ENCODE assay signal across 8 mouse cellular contexts in the genomic region with DNA sequence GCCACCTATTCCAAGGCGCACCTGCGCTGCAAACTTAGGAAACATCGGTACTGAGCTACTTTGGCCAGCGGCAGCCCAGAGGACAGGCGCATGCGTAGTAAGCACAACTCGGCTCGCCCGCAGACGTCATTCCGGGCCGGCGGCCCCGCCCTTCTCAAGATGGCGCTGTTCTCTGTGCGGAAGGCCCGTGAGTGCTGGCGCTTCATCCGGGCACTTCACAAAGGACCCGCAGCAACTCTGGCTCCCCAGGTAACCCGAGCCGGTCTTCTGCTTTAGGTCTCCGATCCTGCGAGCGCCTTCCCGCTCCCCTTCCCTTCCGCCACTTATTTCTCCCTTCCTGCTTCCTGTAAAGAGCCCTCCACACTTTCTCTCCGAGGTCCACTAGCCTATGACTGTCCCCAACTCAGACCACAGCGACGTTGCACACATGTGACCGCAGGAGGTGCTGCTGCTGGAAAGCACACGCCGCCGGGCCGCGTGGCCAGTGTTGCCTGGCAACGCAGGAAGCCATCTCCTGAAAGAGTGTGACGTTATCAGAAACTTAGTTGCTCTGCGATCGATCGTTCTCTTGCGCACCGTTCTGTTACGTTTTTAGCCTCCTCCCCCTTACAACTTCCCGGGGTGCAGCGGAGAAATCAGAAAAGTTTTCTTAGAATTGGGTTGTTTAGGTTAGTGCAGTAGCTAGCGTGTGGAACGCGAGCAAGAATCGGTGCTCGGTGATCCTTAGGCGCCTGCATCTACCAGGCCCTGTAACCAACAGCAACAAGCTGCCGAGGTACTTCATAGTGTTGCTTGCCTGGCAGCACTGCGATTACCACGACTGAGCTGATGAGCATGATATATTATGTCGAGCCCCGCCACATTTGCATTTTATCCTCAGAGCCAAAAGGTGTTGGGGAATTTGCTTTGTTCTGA. TPM values are rescaled to one million over a fixed set of nuclear protein-coding genes. Genes with fewer than 3 reads are reported as not detected.
A peak's percentile ranks its signal among the peaks of the same experiment; 100 is the strongest.
DNase-seq lines count a peak whose midpoint lies in the region; ATAC-seq and TF ChIP-seq lines count a peak whose summit lies in the region.

A gene (plus strand): TSS at position 129 of the 915 bp plus-strand sequence.

- H3K36me3 ChIP-seq in ES-E14 (ENCODE audit: control insufficient read depth, insufficient read depth, low read length, poor library complexity, severe bottlenecking): no peaks in the 10 kb centered on the region
- H3K36me3 ChIP-seq in forebrain, embryonic 15.5 days: no peaks in the 10 kb centered on the region

- no peaks in the 10 kb centered on the region for H3K9me3 ChIP-seq in ES-E14 (ENCODE audit: control insufficient read depth, insufficient read depth, low read depth, low read length)
- H3K9me3 ChIP-seq in forebrain, embryonic 15.5 days: no peaks in the 10 kb centered on the region

- DNase-seq in ES-E14 (ENCODE audit: low read depth, low spot score): peak; percentile 83
- DNase-seq in cerebellum, adult 11-12 months: peak; percentile 92
- peak; percentile 85 for DNase-seq in heart, postnatal 25 days (ENCODE audit: low spot score)
- peak; percentile 89 to 97 for DNase-seq in layer of hippocampus, adult 18-20 months (ENCODE audit: low spot score in 2 of 2)
- DNase-seq in lung, adult 2 months: peak; percentile 92
- DNase-seq in thymus, adult 18-20 months: peak; percentile 76 to 87

- H3K4me3 ChIP-seq in ES-E14 (ENCODE audit: insufficient read depth in 1 of 2, low read depth in 1 of 2, low read length in 2 of 2, poor library complexity in 1 of 2, severe bottlenecking in 1 of 2): peak within 1 kb of the TSS; percentile 77 to 82
- H3K4me3 ChIP-seq in forebrain, embryonic 15.5 days: peak within 1 kb of the TSS; percentile 70
- peak within 1 kb of the TSS; percentile 82 for H3K4me3 ChIP-seq in lung, adult 2 months (replicated peaks; ENCODE audit: extremely low read depth, low read depth, low read length)

- peak within 1 kb of the TSS; percentile 77; the same call in 1 of the 2 replicates for H3K27ac ChIP-seq in ES-E14 (ENCODE audit: insufficient read depth, low read depth, low read length, poor library complexity, severe bottlenecking)
- peak within 1 kb of the TSS; percentile 96 for H3K27ac ChIP-seq in forebrain, embryonic 15.5 days (replicated peaks)

- H3K4me1 ChIP-seq in ES-E14 (ENCODE audit: control insufficient read depth in 2 of 2, insufficient read depth in 2 of 2, low read length in 2 of 2, poor library complexity in 1 of 2): no peaks in the 10 kb centered on the region
- peaks cover 6% of the 10 kb centered on the region for H3K4me1 ChIP-seq in forebrain, embryonic 15.5 days
- no peaks in the 10 kb centered on the region for H3K4me1 ChIP-seq in lung, adult 2 months (ENCODE audit: control insufficient read depth, insufficient read depth, low read length)

- no peaks in the 10 kb centered on the region for H3K27me3 ChIP-seq in forebrain, embryonic 15.5 days

- in situ Hi-C loops in ES-E14 (cut with MboI; ENCODE audit: low sequenced_read_pairs in 2 of 2, unreplicated experiment in 2 of 2): no loop called here

- H3K9ac ChIP-seq in ES-E14 (ENCODE audit: insufficient read depth, low read depth, low read length, poor library complexity, severe bottlenecking): peak within 1 kb of the TSS; percentile 91
- H3K9ac ChIP-seq in forebrain, embryonic 15.5 days (replicated peaks): peak within 1 kb of the TSS; percentile 62

- TF ChIP-seq POLR2A in lung, adult 2 months (IDR thresholded peaks at IDR 0.05; ENCODE audit: borderline replicate concordance, extremely low read depth, low read depth, low read length): peak; percentile 68; the same call in 1 of the 2 replicates

- peak; percentile 99 for ATAC-seq in forebrain, embryonic 15.5 days (replicated peaks)
- ATAC-seq in neutrophil, adult 5-6 weeks (ENCODE audit: extremely low read depth, insufficient number of reproducible peaks, low FRiP score, poor library complexity, severe bottlenecking): peak; percentile 92

- intact Hi-C loops in heart, postnatal 25 days (cut with DNase I): loop anchor here (5.0 kb wide), 1 partner anchor 111 kb away; no protein-coding TSS in a partner anchor

- under 1% methylated on average over 57 of the region's 57 CpGs for WGBS in forebrain, embryonic 15.5 days
- WGBS in lung, adult 2 months: 1% methylated on average over 57 of the region's 57 CpGs

- peak within 1 kb of the TSS; percentile 71 for H3K4me2 ChIP-seq in forebrain, embryonic 15.5 days (replicated peaks)

- no peak for TF ChIP-seq CTCF in lung, adult 2 months (IDR thresholded peaks at IDR 0.05; ENCODE audit: insufficient read depth, low read length)

TF ChIP-seq in ES-E14, 5 proteins besides CTCF, POLR2A, EP300 and RAD21:
- TF ChIP-seq MAFK (IDR thresholded peaks at IDR 0.05; ENCODE audit: insufficient read depth, low read depth, low read length): no peak
- TF ChIP-seq HCFC1 (IDR thresholded peaks at IDR 0.05; ENCODE audit: borderline replicate concordance, insufficient read depth, low read length): peak; percentile 54; the same call in 1 of the 2 replicates
TF ChIP-seq in ES-E14: peak in this region for 1.

RNA-seq across cellular contexts. Expression of the gene that starts here (rescaled TPM):
- total RNA-seq in ES-E14 (2012; rRNA removed): 3.6 and 4.9 TPM in 2 replicates
- polyA plus RNA-seq in forebrain, embryonic 15.5 days (2015; fragmentation: Nextera tagmentation; extraction: Ambion mirVana): 5.9 and 7.0 TPM in 2 replicates
- 1 to 10 TPM; 6.8 to 8.0 TPM for total RNA-seq in heart, postnatal 25 days (2021)
- total RNA-seq in layer of hippocampus, adult 18-20 months (2021): 1 to 10 TPM; 6.6 to 8.2 TPM
- 3.7 and 4.1 TPM in 2 replicates for polyA plus RNA-seq in lung, adult 2 months (2012; rRNA removed)
- 4.5 and 6.4 TPM in 2 replicates for total RNA-seq in neutrophil, adult 5-6 weeks (2017)

Comparison
In these comparisons a context has a peak if more than half of its experiments do, and no peak if none do; other contexts are left out.
1. Peak in every context shown above with its lines: DNase-seq, ATAC-seq, H3K4me3 ChIP-seq and H3K27ac ChIP-seq.